Mouse (Mus musculus) midbrain, embryonic 13.5 days (tissue): ENCODE data around the gene Gabrb3. TPM values are rescaled to one million over a fixed set of nuclear protein-coding genes. Genes with fewer than 3 reads are reported as not detected.
"Not testable (repeated sequence)": the region's sequence is repeated elsewhere in the genome, so short reads cannot be mapped to it uniquely, and the experiment has no call there.

Source experiments
- ATAC-seq: fragments of 200-750 bp; cut with Nextera tagmentation; 2 replicates; pipeline ENCODE4 v1.8.0; 2017; ENCODE audit warnings: mild to moderate bottlenecking, moderate TSS enrichment, moderate library complexity
- H3K27ac ChIP-seq: fragments of 300-500 bp; sonication (generic); 2 replicates; pipeline ENCODE4 v1.5.1; 2015; ENCODE audit warnings: inconsistent platforms, mild to moderate bottlenecking, moderate library complexity
- H3K27me3 ChIP-seq: fragments of 300-500 bp; sonication (generic); 2 replicates; pipeline ENCODE4 v1.6.1; 2015; ENCODE audit warnings: mild to moderate bottlenecking, inconsistent platforms
- H3K36me3 ChIP-seq: fragments of 300-500 bp; sonication (generic); 2 replicates; pipeline ENCODE4 v1.6.1; 2015; ENCODE audit warnings: mild to moderate bottlenecking, inconsistent platforms
- H3K4me1 ChIP-seq: fragments of 300-500 bp; sonication (generic); replicated peaks from 2 replicates; pipeline ENCODE4 v1.6.1; 2015; ENCODE audit warnings: inconsistent platforms
- H3K4me2 ChIP-seq: fragments of 300-500 bp; sonication (generic); replicated peaks from 2 replicates; pipeline ENCODE4 v1.6.1; 2015; ENCODE audit warnings: moderate library complexity, mild to moderate bottlenecking, inconsistent platforms
- H3K4me3 ChIP-seq: fragments of 300-500 bp; sonication (generic); replicated peaks from 2 replicates; pipeline ENCODE4 v1.5.1; 2015; ENCODE audit warnings: mild to moderate bottlenecking, inconsistent platforms
- H3K9ac ChIP-seq: fragments of 300-500 bp; sonication (generic); replicated peaks from 2 replicates; pipeline ENCODE4 v1.6.1; 2015; ENCODE audit warnings: mild to moderate bottlenecking, inconsistent platforms
- H3K9me3 ChIP-seq: fragments of 300-500 bp; sonication (generic); 2 replicates; pipeline ENCODE4 v1.6.1; 2016; ENCODE audit warnings: mild to moderate bottlenecking, inconsistent platforms
- WGBS: fragments of 180-500 bp; shearing (Covaris S2); methylation state at CpG from one replicate; pipeline ENCODE4 v1.1.7; 2015; 5-methylcytosine and 5-hydroxymethylcytosine counted together
- microRNA-seq: library from miRNA; unstranded; fragments of <30 nt; microRNA quantifications from one replicate; pipeline ENCODE4, GENCODE M21; 2016
- polyA plus RNA-seq: library from polyadenylated mRNA; unstranded; fragments of >200 nt; fragmentation: Nextera tagmentation; extraction: Ambion mirVana; gene quantifications from 2 replicates; pipeline ENCODE4 v1.2.1, GENCODE M21; 2015

The Gabrb3 gene
- polyA plus RNA-seq, 1 experiment from 2014 or later, result 28.7 TPM

DNA sequence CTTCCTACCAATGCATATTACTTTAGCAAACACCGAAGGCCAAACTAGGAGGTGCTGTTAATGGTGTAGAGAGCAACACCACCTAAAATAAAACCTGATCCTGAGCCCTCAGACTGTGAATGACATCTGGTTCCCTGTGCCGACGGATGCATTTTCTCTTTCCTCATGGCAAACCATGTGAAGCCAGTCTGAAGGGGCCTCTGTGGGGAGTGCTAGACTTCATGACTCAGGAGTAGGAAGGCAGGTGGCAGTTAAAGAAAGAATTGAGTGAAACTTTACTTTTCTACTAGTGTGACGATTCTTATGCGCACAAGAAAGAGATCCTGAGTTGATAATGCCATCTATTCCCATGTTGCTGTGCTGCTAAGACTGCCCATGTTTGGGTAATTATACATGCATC, 341.0 kb downstream of the Gabrb3 start:
- no peaks in the 10 kb centered on the region for H3K9me3 ChIP-seq
- no peak overlapping the region for H3K4me2 ChIP-seq
- WGBS, result 91% methylated on average over 5 of the region's 5 CpGs
- no peaks in the 10 kb centered on the region for H3K36me3 ChIP-seq
- H3K9ac ChIP-seq, result no peak overlapping the region
- no peak overlapping the region for H3K4me3 ChIP-seq
- H3K27ac ChIP-seq, result no peak overlapping the region
- no peak for ATAC-seq
- H3K4me1 ChIP-seq, result no peaks in the 10 kb centered on the region
- no peaks in the 10 kb centered on the region for H3K27me3 ChIP-seq

DNA sequence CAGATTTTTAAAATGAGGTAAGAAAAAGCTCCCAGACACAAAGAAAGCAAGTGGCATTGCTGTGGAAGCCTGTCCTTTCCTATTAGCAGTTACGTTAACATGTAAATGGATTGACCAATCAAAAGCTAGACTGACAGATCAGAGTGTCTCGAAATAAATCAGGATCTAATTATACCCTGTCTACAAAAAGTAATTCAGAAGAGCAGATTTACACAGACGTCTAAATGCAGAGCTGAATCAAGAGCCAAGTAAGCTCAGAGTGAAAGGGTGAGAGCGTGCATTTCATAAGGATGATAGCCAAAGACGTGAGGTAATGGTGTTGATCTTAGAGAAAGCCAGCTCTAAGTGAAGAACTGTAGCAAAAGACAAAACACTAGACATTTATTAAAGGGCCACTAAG, 359.3 kb downstream of the Gabrb3 start:
- Histone ChIP-seq H3K4me1 (no peaks in the 10 kb centered on the region), H3K4me2 (no peak overlapping the region), H3K9me3 (no peaks in the 10 kb centered on the region), H3K27me3 (no peaks in the 10 kb centered on the region), H3K4me3 (no peak overlapping the region), H3K27ac (no peak overlapping the region), H3K9ac (no peak overlapping the region), H3K36me3 (no peaks in the 10 kb centered on the region)
- no peak for ATAC-seq
- WGBS, result 50% methylated on average over 5 of the region's 5 CpGs

DNA sequence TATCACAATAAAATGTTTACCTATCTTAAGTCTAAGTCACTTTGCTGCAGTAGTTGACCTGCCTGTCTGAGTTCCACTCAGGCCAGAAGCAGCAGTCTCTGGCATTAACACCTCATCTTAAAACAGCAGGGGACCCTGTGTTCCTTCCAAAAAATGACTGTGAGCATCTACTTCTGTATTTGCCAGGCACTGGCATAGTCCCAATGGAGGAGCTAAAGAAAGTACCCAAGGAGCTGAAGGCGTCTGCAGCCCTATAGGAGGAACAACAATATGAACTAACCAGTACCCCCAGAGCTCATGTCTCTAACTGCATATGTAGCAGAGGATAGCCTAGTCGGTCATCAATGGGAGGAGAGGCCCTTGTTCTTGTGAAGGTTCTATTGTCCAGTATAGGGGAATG, 366.6 kb downstream of the Gabrb3 start:
- H3K9me3 ChIP-seq, H3K4me1 ChIP-seq, H3K27me3 ChIP-seq, H3K36me3 ChIP-seq, ATAC-seq, H3K9ac ChIP-seq, H3K27ac ChIP-seq, H3K4me2 ChIP-seq, H3K4me3 ChIP-seq: not testable (repeated sequence)
- 82% methylated on average over 2 of the region's 2 CpGs for WGBS

DNA sequence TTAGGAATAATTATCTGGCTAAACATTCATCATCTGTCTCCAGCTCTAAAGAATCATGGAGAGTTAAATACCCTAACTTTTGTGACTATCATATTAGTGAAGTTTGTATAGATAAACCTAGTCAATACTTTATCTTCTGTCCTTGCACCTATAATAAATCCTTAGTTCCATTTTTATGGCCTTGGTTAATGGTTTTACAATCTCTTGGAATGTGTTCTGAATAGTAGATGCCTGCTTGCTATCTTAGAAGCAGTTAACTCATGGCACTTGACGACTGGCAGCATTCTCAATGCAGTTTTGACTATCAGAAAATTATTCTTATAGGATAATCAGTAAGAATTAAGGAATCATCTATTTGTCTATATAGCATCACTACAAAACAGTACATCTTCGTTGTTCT, 368.0 kb downstream of the Gabrb3 start:
- Histone ChIP-seq H3K9ac (no peak overlapping the region), H3K4me3 (no peak overlapping the region), H3K27ac (no peak overlapping the region), H3K4me2 (no peak overlapping the region), H3K4me1 (no peaks in the 10 kb centered on the region), H3K27me3 (no peaks in the 10 kb centered on the region), H3K9me3 (no peaks in the 10 kb centered on the region), H3K36me3 (peaks cover 5% of the 10 kb centered on the region; the same call in 1 of the 2 replicates)
- 75% methylated on average over 2 of the region's 2 CpGs for WGBS
- ATAC-seq, result no peak

DNA sequence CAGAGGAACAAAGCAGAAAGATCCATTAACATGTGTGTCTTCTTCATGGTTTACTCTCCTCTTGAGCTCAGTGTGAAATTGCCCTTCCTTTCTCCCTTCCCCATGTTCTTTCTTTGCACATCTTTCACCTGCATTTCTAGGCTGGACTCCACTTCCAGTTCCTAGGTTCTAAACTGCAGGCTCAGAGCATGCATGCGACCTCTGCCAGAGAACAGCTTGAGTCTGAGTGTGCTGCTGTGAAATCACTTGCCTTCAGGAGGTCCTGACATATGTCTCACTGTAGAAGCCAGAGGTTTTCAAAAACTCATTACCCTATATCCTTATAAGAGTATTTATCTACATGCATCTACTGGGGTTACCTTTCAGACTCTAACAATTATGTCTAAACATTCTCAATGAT, 383.8 kb downstream of the Gabrb3 start:
- no peaks in the 10 kb centered on the region for H3K36me3 ChIP-seq
- no peaks in the 10 kb centered on the region for H3K27me3 ChIP-seq
- ATAC-seq, result no peak
- no peak overlapping the region for H3K4me3 ChIP-seq
- no peaks in the 10 kb centered on the region for H3K4me1 ChIP-seq
- H3K27ac ChIP-seq, result no peak overlapping the region
- no peak overlapping the region for H3K9ac ChIP-seq
- H3K4me2 ChIP-seq, result no peak overlapping the region
- no peaks in the 10 kb centered on the region for H3K9me3 ChIP-seq
- WGBS, result 76% methylated on average over 1 of the region's 1 CpGs

DNA sequence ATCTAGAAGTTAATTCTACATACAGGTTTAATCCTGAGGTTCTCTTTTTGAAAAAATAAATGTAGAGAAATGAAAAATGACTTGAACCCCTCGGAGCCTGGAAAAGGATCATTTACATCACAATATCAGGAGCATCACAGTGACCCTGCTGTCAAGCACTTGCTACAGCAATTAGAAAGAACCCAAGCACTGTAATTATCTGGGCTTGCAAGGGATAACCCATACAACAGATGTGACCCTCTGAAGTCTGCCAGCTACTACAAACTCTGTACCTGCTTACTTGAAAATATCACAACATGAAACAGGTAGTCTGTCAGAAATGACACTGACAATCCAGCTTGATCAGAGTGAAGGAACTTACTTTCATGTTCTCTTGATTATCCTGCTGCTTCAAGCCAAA, 394.2 kb downstream of the Gabrb3 start:
- H3K27me3 ChIP-seq, result no peaks in the 10 kb centered on the region
- no peak for ATAC-seq
- no peak overlapping the region for H3K4me2 ChIP-seq
- WGBS, result 9% methylated on average over 1 of the region's 1 CpGs
- H3K36me3 ChIP-seq, result peaks cover 14% of the 10 kb centered on the region
- H3K27ac ChIP-seq, result no peak overlapping the region
- H3K4me3 ChIP-seq, result no peak overlapping the region
- no peaks in the 10 kb centered on the region for H3K9me3 ChIP-seq
- H3K9ac ChIP-seq, result no peak overlapping the region
- H3K4me1 ChIP-seq, result no peaks in the 10 kb centered on the region

DNA sequence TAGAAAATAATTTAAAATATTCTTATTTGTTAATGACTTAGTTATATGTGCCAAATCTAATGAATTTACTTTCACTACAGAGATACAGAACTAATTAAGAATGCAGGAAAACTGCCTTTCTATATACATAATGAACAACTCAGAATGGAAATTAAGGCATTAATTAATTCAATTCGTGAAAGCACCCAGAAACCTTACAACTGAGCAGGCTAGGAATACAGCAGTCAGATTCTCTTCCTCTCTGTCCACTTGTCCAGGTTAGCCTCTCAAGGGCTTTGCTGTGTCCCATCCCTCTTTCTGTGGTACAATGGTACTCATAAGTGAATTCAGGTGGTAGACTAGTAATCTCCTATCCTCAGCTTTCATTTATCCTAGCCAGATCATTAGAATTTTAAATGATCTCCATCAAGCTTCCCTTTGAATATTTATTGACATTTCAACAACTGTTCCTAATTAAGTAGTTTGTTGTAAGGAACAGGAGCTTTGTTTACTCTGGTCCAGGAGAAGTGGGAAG, 422.9 kb downstream of the Gabrb3 start:
- Histone ChIP-seq H3K27ac (no peak overlapping the region), H3K9ac (no peak overlapping the region), H3K36me3 (no peaks in the 10 kb centered on the region), H3K9me3 (no peaks in the 10 kb centered on the region), H3K4me2 (no peak overlapping the region), H3K27me3 (no peaks in the 10 kb centered on the region), H3K4me1 (no peaks in the 10 kb centered on the region), H3K4me3 (no peak overlapping the region)
- WGBS, result 53% methylated on average over 1 of the region's 1 CpGs
- ATAC-seq, result no peak

DNA sequence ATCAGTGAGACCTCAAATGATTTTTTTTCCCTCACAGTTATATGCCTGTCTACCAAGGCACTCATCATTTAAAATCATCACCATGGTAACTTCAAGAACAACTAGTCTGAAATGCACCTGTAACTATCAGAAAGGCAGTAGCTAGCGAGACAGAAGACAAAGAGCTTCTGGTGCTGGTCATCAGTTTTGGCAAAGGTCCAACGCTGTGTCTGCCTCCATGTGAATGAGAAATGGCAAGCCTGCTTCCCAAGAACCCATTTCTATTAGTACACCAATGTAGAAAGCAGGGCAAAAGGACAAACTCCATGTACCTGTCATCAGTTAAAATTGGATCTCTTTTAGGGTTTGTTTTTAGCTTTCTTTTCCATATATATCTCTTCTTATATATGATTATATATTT, 448.5 kb downstream of the Gabrb3 start:
- Histone ChIP-seq H3K27ac (no peak overlapping the region), H3K27me3 (no peaks in the 10 kb centered on the region), H3K36me3 (no peaks in the 10 kb centered on the region), H3K4me3 (no peak overlapping the region), H3K4me1 (no peaks in the 10 kb centered on the region), H3K4me2 (no peak overlapping the region), H3K9ac (no peak overlapping the region), H3K9me3 (no peaks in the 10 kb centered on the region)
- no peak for ATAC-seq
- WGBS, result 76% methylated on average over 2 of the region's 2 CpGs

Small RNAs within 50 kb of the gene (microRNA-seq; reads per million reads assigned to microRNA genes)
- not detected for gene Mir6389

Other genes starting within 250 kb of the Gabrb3 start
- 1.7 and 1.9 TPM in 2 replicates for gene Gabrg3, start 32.5 kb upstream of the Gabrb3 start, polyA plus RNA-seq
- 8.3 and 9.6 TPM in 2 replicates for gene Gabra5, start 90.4 kb downstream of the Gabrb3 start, polyA plus RNA-seq